Mouse (Mus musculus) layer of hippocampus, adult 11-12 months (tissue): Measurements from ENCODE around the gene Tenm2.

ENCODE experiments used
- DNase-seq: peaks from one replicate; pipeline ENCODE4 v3.0.0; 2022; ENCODE audit warnings: low spot score

Gene Tenm2

GRCm38 (mm10) chr11:35982734-35983133 lies 1253.0 kb downstream of the Tenm2 start:
- DNase-seq = no peak

GRCm38 (mm10) chr11:35980411-35980917 lies 1255.3 kb downstream of the Tenm2 start, which contains the start of gene Wwc1:
Wwc1 (minus strand) TSS chr11:35980527.
- DNase-seq = peak; percentile 43

GRCm38 (mm10) chr11:35979733-35980410 lies 1255.9 kb downstream of the Tenm2 start:
- peak; percentile 26 for DNase-seq

- no peak for DNase-seq
Measured at GRCm38 (mm10) chr11:35979266-35979732, 1256.5 kb downstream of the Tenm2 start.

- no peak for DNase-seq
Measured at GRCm38 (mm10) chr11:35977796-35978195, 1258.0 kb downstream of the Tenm2 start.

- DNase-seq = no peak
Measured at GRCm38 (mm10) chr11:35977096-35977495, 1258.7 kb downstream of the Tenm2 start.

GRCm38 (mm10) chr11:35976482-35976881 lies 1259.3 kb downstream of the Tenm2 start:
- peak; percentile 49 for DNase-seq

GRCm38 (mm10) chr11:35974632-35975450 lies 1260.9 kb downstream of the Tenm2 start:
- DNase-seq = no peak

- no peak for DNase-seq
Measured at GRCm38 (mm10) chr11:35973135-35973534, 1262.6 kb downstream of the Tenm2 start.

GRCm38 (mm10) chr11:35972270-35972931 lies 1263.4 kb downstream of the Tenm2 start:
- no peak for DNase-seq

- no peak for DNase-seq
Measured at GRCm38 (mm10) chr11:35970806-35971705, 1264.7 kb downstream of the Tenm2 start.

GRCm38 (mm10) chr11:35968291-35968690 lies 1267.5 kb downstream of the Tenm2 start:
- DNase-seq = no peak

- DNase-seq = no peak
Measured at GRCm38 (mm10) chr11:35963981-35964549, 1271.7 kb downstream of the Tenm2 start.

GRCm38 (mm10) chr11:35963554-35963953 lies 1272.2 kb downstream of the Tenm2 start:
- no peak for DNase-seq

- DNase-seq = no peak
Measured at GRCm38 (mm10) chr11:35962431-35962830, 1273.3 kb downstream of the Tenm2 start.

GRCm38 (mm10) chr11:35959270-35959669 lies 1276.5 kb downstream of the Tenm2 start:
- no peak for DNase-seq
